Mouse (Mus musculus) effector memory CD4-positive, alpha-beta T cell, adult 7 months (primary cell): Measurements from ENCODE around the gene Hist1h2aa. TPM values are rescaled to one million over a fixed set of nuclear protein-coding genes. Genes with fewer than 3 reads are reported as not detected.

Source experiments
- polyA plus RNA-seq: library from polyadenylated mRNA; unstranded; fragments of 100-300 nt; shearing (Covaris generic); gene quantifications from one replicate; pipeline ENCODE4 v1.2.1, GENCODE M21; 2017

The Hist1h2aa gene
- not detected for polyA plus RNA-seq

DNA sequence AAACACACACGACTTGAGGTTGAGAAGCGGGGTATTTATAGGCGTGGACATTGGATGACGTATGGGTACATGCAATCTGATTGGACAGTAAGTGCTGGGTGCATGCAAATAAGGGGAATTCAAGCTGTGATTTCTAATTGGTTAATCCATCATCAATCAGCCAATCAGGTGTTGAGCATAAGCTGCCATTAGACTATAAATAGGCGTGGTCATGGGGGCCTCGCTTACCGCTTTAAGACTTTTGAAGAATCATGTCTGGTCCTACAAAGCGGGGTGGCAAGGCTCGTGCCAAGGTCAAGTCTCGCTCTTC is at the start of gene Hist1h2aa:
Hist1h2aa (plus strand) TSS at position 252 of the 310 bp plus-strand sequence.

DNA sequence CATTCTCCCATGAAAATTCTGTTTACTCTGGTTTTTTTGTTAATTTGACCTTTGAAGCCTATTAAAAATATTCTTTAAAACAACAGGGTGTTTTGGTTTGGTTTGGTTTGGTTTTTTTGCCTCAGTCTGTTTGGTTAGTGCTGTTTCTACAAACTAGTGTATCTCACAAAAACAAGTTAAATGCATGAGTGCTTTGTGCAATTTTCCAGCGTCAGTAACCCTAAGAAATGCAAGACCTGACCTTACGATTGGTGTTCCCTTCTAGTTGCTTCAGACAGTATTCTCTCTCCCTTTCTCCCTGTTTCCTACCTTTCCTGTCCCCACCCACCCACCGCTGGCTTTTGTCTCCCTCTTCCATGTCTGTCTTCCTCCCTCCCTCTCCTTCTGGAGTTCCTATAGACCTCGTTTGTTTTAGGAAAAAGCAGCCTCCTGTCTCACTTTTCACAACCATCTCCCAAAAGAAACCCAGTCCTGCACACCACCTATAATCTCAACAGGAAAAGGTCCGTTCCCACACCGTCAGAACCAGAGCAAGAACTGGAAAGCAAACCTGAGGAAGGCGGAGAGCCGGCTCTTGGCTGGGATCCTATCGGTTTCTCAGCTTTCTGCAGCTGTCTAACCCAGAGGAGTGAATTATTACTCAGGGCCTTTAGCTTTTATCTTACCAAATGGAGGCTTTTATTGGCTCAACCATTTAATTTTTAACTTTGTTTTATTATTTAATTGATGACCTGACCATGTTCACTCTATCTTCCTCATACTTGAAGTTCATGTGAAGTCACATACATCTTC is 19.7 kb upstream of the Hist1h2aa start, which contains the start of gene Slc17a4:
Slc17a4 (minus strand) TSS at position 634 of the 792 bp plus-strand sequence.

DNA sequence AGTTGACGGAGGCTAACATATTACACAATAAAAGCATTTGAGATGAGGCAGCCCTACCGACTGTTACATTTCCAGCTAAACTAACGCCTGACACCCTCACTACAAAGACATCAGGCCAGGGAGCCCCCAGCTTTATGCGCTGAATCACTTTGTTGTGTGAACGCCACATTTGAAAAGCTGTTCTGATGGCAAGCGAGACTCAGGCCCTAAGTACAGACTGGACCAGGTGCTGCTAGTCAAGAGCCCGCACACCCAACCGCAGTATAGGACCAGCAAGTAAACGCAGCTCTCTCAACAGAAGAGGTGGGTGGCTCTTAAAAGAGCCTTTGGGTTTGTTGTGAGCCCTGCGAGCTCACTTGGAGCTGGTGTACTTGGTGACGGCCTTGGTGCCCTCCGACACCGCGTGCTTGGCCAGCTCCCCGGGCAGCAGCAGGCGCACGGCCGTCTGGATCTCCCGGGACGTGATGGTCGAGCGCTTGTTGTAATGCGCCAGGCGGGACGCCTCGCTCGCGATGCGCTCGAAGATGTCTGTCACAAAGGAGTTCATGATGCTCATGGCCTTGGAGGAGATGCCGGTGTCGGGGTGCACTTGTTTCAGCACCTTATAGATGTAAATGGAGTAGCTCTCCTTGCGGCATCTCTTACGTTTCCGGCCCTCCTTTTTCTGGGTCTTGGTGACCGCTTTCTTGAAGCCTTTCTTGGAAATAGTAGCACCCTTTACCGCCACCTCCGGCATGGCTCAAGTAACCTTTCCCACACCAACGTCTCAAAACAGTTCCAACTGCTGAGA is 646 bp upstream of the Hist1h2aa start, which contains the start of gene Hist1h2ba:
Hist1h2ba (minus strand) TSS at position 736 of the 790 bp plus-strand sequence.

Other genes with a start within 250 kb of the Hist1h2aa start
- not detected for gene Hist1h1t, start 238.6 kb upstream of the Hist1h2aa start, polyA plus RNA-seq
- 3.6 TPM for gene Hist1h4c, start 236.0 kb upstream of the Hist1h2aa start, polyA plus RNA-seq
- not detected for gene Hfe, start 223.6 kb upstream of the Hist1h2aa start, polyA plus RNA-seq
- 38.7 TPM for gene Hist1h1c, start 195.7 kb upstream of the Hist1h2aa start, polyA plus RNA-seq
- gene Hist1h3c, start 188.9 kb upstream of the Hist1h2aa start, polyA plus RNA-seq, result not detected
- gene Hist1h2bb, start 187.7 kb upstream of the Hist1h2aa start, polyA plus RNA-seq, result not detected
- not detected for gene Hist1h2ab, start 183.3 kb upstream of the Hist1h2aa start, polyA plus RNA-seq
- gene Hist1h3b, start 182.2 kb upstream of the Hist1h2aa start, polyA plus RNA-seq, result not detected
- gene Hist1h4b, start 177.4 kb upstream of the Hist1h2aa start, polyA plus RNA-seq, result 6.7 TPM
- gene Hist1h4a, start 173.2 kb upstream of the Hist1h2aa start, polyA plus RNA-seq, result 1.1 TPM
- 3.4 TPM for gene Hist1h3a, start 172.1 kb upstream of the Hist1h2aa start, polyA plus RNA-seq
- not detected for gene Hist1h1a, start 170.8 kb upstream of the Hist1h2aa start, polyA plus RNA-seq
- gene Trim38, start 164.5 kb upstream of the Hist1h2aa start, polyA plus RNA-seq, result not detected
- gene Slc17a2, start 127.5 kb upstream of the Hist1h2aa start, polyA plus RNA-seq, result not detected
- gene Slc17a3, start 95.0 kb upstream of the Hist1h2aa start, polyA plus RNA-seq, result not detected
- gene Slc17a1, start 66.7 kb upstream of the Hist1h2aa start, polyA plus RNA-seq, result 0.73 TPM
- 0.15 TPM for gene Slc17a4, start 19.5 kb upstream of the Hist1h2aa start, polyA plus RNA-seq
- not detected for gene Hist1h2ba, start 306 bp upstream of the Hist1h2aa start, polyA plus RNA-seq
- not detected for gene Scgn, start 56.8 kb downstream of the Hist1h2aa start, polyA plus RNA-seq